Mouse (Mus musculus) stomach, embryonic 15.5 days (tissue): ENCODE measurements around the gene Sfxn5. TPM values are rescaled to one million over a fixed set of nuclear protein-coding genes. Genes with fewer than 3 reads are reported as not detected.
A peak's percentile ranks its signal among the peaks of the same experiment; 100 is the strongest.

Source experiments
- ATAC-seq: fragments of 200-750 bp; cut with Nextera tagmentation; 2 replicates; pipeline ENCODE4 v1.8.0; 2017; ENCODE audit warnings: low read depth, moderate number of reproducible peaks, moderate TSS enrichment; ENCODE audit not compliant: insufficient read depth, low FRiP score
- H3K27ac ChIP-seq: fragments of 300-500 bp; sonication (generic); 2 replicates; pipeline ENCODE4 v1.5.1; 2015; ENCODE audit warnings: mild to moderate bottlenecking, inconsistent platforms
- H3K27me3 ChIP-seq: fragments of 300-500 bp; sonication (generic); replicated peaks from 2 replicates; pipeline ENCODE4 v1.6.1; 2015; ENCODE audit warnings: inconsistent platforms
- H3K36me3 ChIP-seq: fragments of 300-500 bp; sonication (generic); 2 replicates; pipeline ENCODE4 v1.6.1; 2015; ENCODE audit warnings: inconsistent platforms
- H3K4me1 ChIP-seq: fragments of 300-500 bp; sonication (generic); 2 replicates; pipeline ENCODE4 v1.6.1; 2015; ENCODE audit warnings: inconsistent platforms
- H3K4me2 ChIP-seq: fragments of 300-500 bp; sonication (generic); 2 replicates; pipeline ENCODE4 v1.6.1; 2015; ENCODE audit warnings: mild to moderate bottlenecking, inconsistent platforms
- H3K4me3 ChIP-seq: fragments of 300-500 bp; sonication (generic); replicated peaks from 2 replicates; pipeline ENCODE4 v1.5.1; 2015; ENCODE audit warnings: inconsistent platforms
- H3K9ac ChIP-seq: fragments of 300-500 bp; sonication (generic); 2 replicates; pipeline ENCODE4 v1.6.1; 2015; ENCODE audit warnings: inconsistent platforms
- H3K9me3 ChIP-seq: fragments of 300-500 bp; sonication (generic); 2 replicates; pipeline ENCODE4 v1.6.1; 2016; ENCODE audit warnings: inconsistent platforms
- WGBS: fragments of 180-500 bp; shearing (Covaris S2); methylation state at CpG from one replicate; pipeline ENCODE4 v1.1.7; 2015; 5-methylcytosine and 5-hydroxymethylcytosine counted together
- polyA plus RNA-seq: library from polyadenylated mRNA; unstranded; fragments of >200 nt; fragmentation: Nextera tagmentation; extraction: Ambion mirVana; gene quantifications from 2 replicates; pipeline ENCODE4 v1.2.1, GENCODE M21; 2015

The Sfxn5 gene
- polyA plus RNA-seq, 1 experiment from 2014 or later = 11.5 TPM

GRCm38 (mm10) chr6:85344929-85345328 is 11.7 kb upstream of the Sfxn5 start:
- no peak for ATAC-seq
- Histone ChIP-seq H3K9ac (no peak overlapping the region), H3K4me1 (no peaks in the 10 kb centered on the region), H3K4me2 (no peak overlapping the region), H3K9me3 (no peaks in the 10 kb centered on the region), H3K36me3 (peaks cover 6% of the 10 kb centered on the region; the same call in 1 of the 2 replicates), H3K4me3 (no peak overlapping the region), H3K27ac (no peak overlapping the region), H3K27me3 (no peaks in the 10 kb centered on the region)

- H3K4me1 ChIP-seq = no peaks in the 10 kb centered on the region
- H3K36me3 ChIP-seq = peaks cover 6% of the 10 kb centered on the region; the same call in 1 of the 2 replicates
- ATAC-seq = no peak
- no peaks in the 10 kb centered on the region for H3K27me3 ChIP-seq
- no peaks in the 10 kb centered on the region for H3K9me3 ChIP-seq
- H3K9ac ChIP-seq = no peak overlapping the region
- H3K4me2 ChIP-seq = no peak overlapping the region
- WGBS = 89% methylated on average over 8 of the region's 8 CpGs
- H3K4me3 ChIP-seq = no peak overlapping the region
- no peak overlapping the region for H3K27ac ChIP-seq
These were observed 9.8 kb upstream of the Sfxn5 start for GRCm38 (mm10) chr6:85343027-85343426.

- ATAC-seq = no peak
- Histone ChIP-seq H3K27ac (no peak overlapping the region), H3K4me3 (no peak overlapping the region)
These were observed 8.7 kb upstream of the Sfxn5 start for GRCm38 (mm10) chr6:85341814-85342501.

GRCm38 (mm10) chr6:85340184-85340583 is 7.0 kb upstream of the Sfxn5 start:
- Histone ChIP-seq H3K36me3 (no peaks in the 10 kb centered on the region), H3K4me1 (no peaks in the 10 kb centered on the region), H3K4me2 (no peak overlapping the region), H3K9ac (no peak overlapping the region), H3K4me3 (no peak overlapping the region), H3K27me3 (no peaks in the 10 kb centered on the region), H3K9me3 (no peaks in the 10 kb centered on the region), H3K27ac (no peak overlapping the region)
- WGBS = 75% methylated on average over 12 of the region's 12 CpGs
- no peak for ATAC-seq

More at GRCm38 (mm10) chr6:85341814-85342501, 8.7 kb upstream of the Sfxn5 start:
- no peaks in the 10 kb centered on the region for H3K36me3 ChIP-seq
- 72% methylated on average over 13 of the region's 13 CpGs for WGBS
- H3K9ac ChIP-seq = no peak overlapping the region
- no peak overlapping the region for H3K4me2 ChIP-seq
- no peaks in the 10 kb centered on the region for H3K27me3 ChIP-seq
- no peaks in the 10 kb centered on the region for H3K4me1 ChIP-seq
- H3K9me3 ChIP-seq = no peaks in the 10 kb centered on the region

GRCm38 (mm10) chr6:85339273-85339901 is 6.2 kb upstream of the Sfxn5 start:
- no peak for ATAC-seq
- H3K4me2 ChIP-seq = no peak overlapping the region

GRCm38 (mm10) chr6:85336944-85337343 is 3.7 kb upstream of the Sfxn5 start:
- WGBS = 75% methylated on average over 9 of the region's 9 CpGs
- H3K36me3 ChIP-seq = no peaks in the 10 kb centered on the region
- ATAC-seq = no peak

More at GRCm38 (mm10) chr6:85339273-85339901, 6.2 kb upstream of the Sfxn5 start:
- H3K9ac ChIP-seq = no peak overlapping the region
- H3K27me3 ChIP-seq = no peaks in the 10 kb centered on the region
- H3K27ac ChIP-seq = no peak overlapping the region
- 70% methylated on average over 1 of the region's 1 CpGs for WGBS
- no peaks in the 10 kb centered on the region for H3K36me3 ChIP-seq
- H3K4me1 ChIP-seq = no peaks in the 10 kb centered on the region
- no peaks in the 10 kb centered on the region for H3K9me3 ChIP-seq
- no peak overlapping the region for H3K4me3 ChIP-seq

GRCm38 (mm10) chr6:85335352-85335751 is 2.1 kb upstream of the Sfxn5 start:
- WGBS = 67% methylated on average over 3 of the region's 3 CpGs
- no peaks in the 10 kb centered on the region for H3K9me3 ChIP-seq
- H3K36me3 ChIP-seq = no peaks in the 10 kb centered on the region
- no peak overlapping the region for H3K4me3 ChIP-seq
- peaks cover 18% of the 10 kb centered on the region; the same call in 1 of the 2 replicates for H3K4me1 ChIP-seq
- no peak for ATAC-seq
- no peak overlapping the region for H3K27ac ChIP-seq
- no peak overlapping the region for H3K9ac ChIP-seq
- H3K4me2 ChIP-seq = no peak overlapping the region
- H3K27me3 ChIP-seq = no peaks in the 10 kb centered on the region

More at GRCm38 (mm10) chr6:85336944-85337343, 3.7 kb upstream of the Sfxn5 start:
- no peaks in the 10 kb centered on the region for H3K27me3 ChIP-seq
- no peak overlapping the region for H3K4me3 ChIP-seq
- no peak overlapping the region for H3K4me2 ChIP-seq
- no peak overlapping the region for H3K9ac ChIP-seq
- 0 out of 2 replicates have a peak, but pooled peaks cover 8% of the 10 kb centered on the region for H3K4me1 ChIP-seq
- H3K27ac ChIP-seq = no peak overlapping the region
- H3K9me3 ChIP-seq = no peaks in the 10 kb centered on the region

- Histone ChIP-seq H3K4me1 (peaks cover 18% of the 10 kb centered on the region; the same call in 1 of the 2 replicates), H3K4me2 (no peak overlapping the region), H3K36me3 (no peaks in the 10 kb centered on the region), H3K4me3 (no peak overlapping the region), H3K27ac (no peak overlapping the region), H3K9me3 (no peaks in the 10 kb centered on the region), H3K27me3 (no peaks in the 10 kb centered on the region), H3K9ac (no peak overlapping the region)
- WGBS = 62% methylated on average over 5 of the region's 5 CpGs
- ATAC-seq = no peak
These were observed 1.6 kb upstream of the Sfxn5 start for GRCm38 (mm10) chr6:85334851-85335250.

GRCm38 (mm10) chr6:85334251-85334650 is 1.0 kb upstream of the Sfxn5 start:
- Histone ChIP-seq H3K4me2 (no peak overlapping the region), H3K36me3 (no peaks in the 10 kb centered on the region), H3K9me3 (no peaks in the 10 kb centered on the region), H3K27me3 (no peaks in the 10 kb centered on the region), H3K27ac (peak overlapping the region; percentile 96), H3K9ac (no peak overlapping the region), H3K4me1 (peaks cover 18% of the 10 kb centered on the region; the same call in 1 of the 2 replicates), H3K4me3 (0 out of 2 replicates have a peak overlapping the region, but pooled peaks have one; percentile 77)
- ATAC-seq = no peak

- H3K9ac ChIP-seq = peak overlapping the region; percentile 34; the same call in 1 of the 2 replicates
- H3K27me3 ChIP-seq = no peaks in the 10 kb centered on the region
- 2% methylated on average over 13 of the region's 13 CpGs for WGBS
- H3K27ac ChIP-seq = peak overlapping the region; percentile 96
- H3K4me2 ChIP-seq = peak overlapping the region; percentile 98
- no peak for ATAC-seq
- peaks cover 18% of the 10 kb centered on the region; the same call in 1 of the 2 replicates for H3K4me1 ChIP-seq
- peak overlapping the region; percentile 77 for H3K4me3 ChIP-seq
- H3K36me3 ChIP-seq = no peaks in the 10 kb centered on the region
- no peaks in the 10 kb centered on the region for H3K9me3 ChIP-seq
These were observed 510 bp upstream of the Sfxn5 start for GRCm38 (mm10) chr6:85333732-85334131.

- Histone ChIP-seq H3K4me2 (peak overlapping the region; percentile 98), H3K4me3 (peak overlapping the region; percentile 77)
These were observed 747 bp downstream of the Sfxn5 start for GRCm38 (mm10) chr6:85332351-85332999.

GRCm38 (mm10) chr6:85331736-85332135 is 1.5 kb downstream of the Sfxn5 start:
- H3K27ac ChIP-seq = peak overlapping the region; percentile 96
- no peaks in the 10 kb centered on the region for H3K9me3 ChIP-seq
- peak overlapping the region; percentile 77 for H3K4me3 ChIP-seq
- no peaks in the 10 kb centered on the region for H3K36me3 ChIP-seq
- WGBS = 13% methylated on average over 8 of the region's 8 CpGs
- no peak overlapping the region for H3K9ac ChIP-seq
- peaks cover 18% of the 10 kb centered on the region; the same call in 1 of the 2 replicates for H3K4me1 ChIP-seq
- H3K27me3 ChIP-seq = no peaks in the 10 kb centered on the region
- H3K4me2 ChIP-seq = peak overlapping the region; percentile 98
- ATAC-seq = no peak

More at GRCm38 (mm10) chr6:85332351-85332999, 747 bp downstream of the Sfxn5 start:
- Histone ChIP-seq H3K9ac (peak overlapping the region; percentile 66), H3K9me3 (no peaks in the 10 kb centered on the region), H3K4me1 (peaks cover 18% of the 10 kb centered on the region; the same call in 1 of the 2 replicates), H3K27ac (peak overlapping the region; percentile 96), H3K36me3 (no peaks in the 10 kb centered on the region), H3K27me3 (no peaks in the 10 kb centered on the region)
- ATAC-seq = peak; percentile 15
- under 1% methylated on average over 41 of the region's 41 CpGs for WGBS
